In the genomic region with DNA sequence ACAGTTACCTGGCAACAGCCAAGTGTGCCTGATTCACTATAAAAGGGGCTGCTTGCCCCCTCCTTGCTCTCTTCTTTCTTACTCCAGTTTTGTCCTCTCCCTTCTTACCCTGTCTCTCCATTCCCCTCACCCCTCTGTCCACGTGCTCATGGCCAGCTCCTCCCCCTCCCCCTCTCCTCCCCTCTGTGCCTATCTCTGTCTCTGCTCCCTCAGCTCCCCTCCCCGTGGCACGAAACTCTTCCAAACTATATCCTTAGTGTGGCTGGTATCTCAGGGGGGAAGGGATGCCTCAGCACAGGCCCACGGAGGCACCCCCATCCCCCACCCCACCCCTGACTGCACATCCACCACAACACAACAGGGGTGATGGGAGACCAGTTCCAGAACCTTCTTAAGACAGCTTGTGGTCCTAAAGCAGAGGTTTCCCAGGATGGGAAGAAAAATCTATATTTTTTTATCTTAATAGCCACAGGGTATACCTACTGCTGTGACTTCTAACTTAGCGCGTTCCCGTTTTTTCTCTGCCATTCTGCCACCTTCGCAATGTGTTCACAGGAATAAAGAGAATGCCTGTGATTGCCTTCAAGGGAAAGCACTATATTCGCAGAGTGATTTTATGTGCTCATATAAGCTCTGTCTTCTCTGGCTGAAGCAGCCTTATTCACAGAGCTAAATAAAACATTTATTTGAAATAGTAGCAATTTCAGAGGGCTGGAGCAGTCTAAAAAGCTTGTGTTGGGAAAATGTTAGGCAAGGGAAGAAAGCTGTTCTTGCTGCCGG, we compare ENCODE assay signal across 11 mouse cellular contexts.
A peak's percentile ranks its signal among the peaks of the same experiment; 100 is the strongest.
DNase-seq lines count a peak whose midpoint lies in the region; ATAC-seq lines count a peak whose summit lies in the region.
"Had no signal": no experiment of that assay in that cellular context is flagged by ENCODE, and none has a peak within 500 bp of the region (broad histone marks: within the 10 kb centered on the region; RNA-seq: fewer than 3 reads in every experiment).

No protein-coding gene starts in this region.

- H3K36me3 ChIP-seq in forebrain, embryonic 14.5 days (ENCODE audit: control insufficient read depth, insufficient read depth, low read length): no peaks in the 10 kb centered on the region
- H3K36me3 ChIP-seq in limb, embryonic 10.5 days: no peaks in the 10 kb centered on the region
- H3K36me3 ChIP-seq in neural tube, embryonic 15.5 days: no peaks in the 10 kb centered on the region
- H3K36me3 ChIP-seq: lung, embryonic 15.5 days had no signal

- DNase-seq in left cerebral cortex, postnatal 14 days (ENCODE audit: low spot score in 2 of 2): peak; percentile 30 to 48
- DNase-seq in left cerebral cortex, adult 8-10 months (ENCODE audit: low spot score in 2 of 2): no peak
- peak; percentile 29 for DNase-seq in forebrain, embryonic 14.5 days (ENCODE audit: low spot score)
- DNase-seq in limb, embryonic 10.5 days (ENCODE audit: low spot score): no peak
- no peak for DNase-seq in adrenal gland, adult 8-10 months
- DNase-seq in retina, postnatal 1 day: no peak
- DNase-seq: kidney, adult 8-10 months had no signal

- intact Hi-C loops in left cerebral cortex, postnatal 14 days (cut with DNase I): loop anchor here (5.0 to 10.0 kb wide), 2 partner anchors 68 to 249 kb away; a partner anchor contains a TSS

- ATAC-seq in forebrain, embryonic 14.5 days: no peak; the same call in 1 of the 2 replicates
- peak; percentile 36 for ATAC-seq in neural tube, embryonic 15.5 days (ENCODE audit: low FRiP score)
- ATAC-seq: Patski had no signal

- peak overlapping the region; percentile 40 for H3K27ac ChIP-seq in forebrain, embryonic 14.5 days (ENCODE audit: low read depth, low read length)
- peak overlapping the region; percentile 94 for H3K27ac ChIP-seq in limb, embryonic 10.5 days
- peak overlapping the region; percentile 69 for H3K27ac ChIP-seq in neural tube, embryonic 15.5 days (replicated peaks)

- H3K4me1 ChIP-seq in forebrain, embryonic 14.5 days (ENCODE audit: control insufficient read depth, insufficient read depth, low read length): peaks cover 18% of the 10 kb centered on the region
- H3K4me1 ChIP-seq in limb, embryonic 10.5 days: peaks cover 54% of the 10 kb centered on the region
- peaks cover 46% of the 10 kb centered on the region for H3K4me1 ChIP-seq in neural tube, embryonic 15.5 days

- no peaks in the 10 kb centered on the region for H3K27me3 ChIP-seq in forebrain, embryonic 14.5 days (replicated peaks; ENCODE audit: control insufficient read depth, insufficient read depth, low read length)
- no peaks in the 10 kb centered on the region for H3K27me3 ChIP-seq in limb, embryonic 10.5 days (ENCODE audit: low read depth, poor library complexity, severe bottlenecking)
- no peaks in the 10 kb centered on the region for H3K27me3 ChIP-seq in neural tube, embryonic 15.5 days (replicated peaks)
- H3K27me3 ChIP-seq: lung, embryonic 15.5 days; Patski had no signal

- no peak overlapping the region for H3K4me2 ChIP-seq in forebrain, embryonic 14.5 days (ENCODE audit: low read length)
- peak overlapping the region; percentile 17; the same call in 1 of the 2 replicates for H3K4me2 ChIP-seq in neural tube, embryonic 15.5 days
- H3K4me2 ChIP-seq: lung, embryonic 15.5 days had no signal

- WGBS in forebrain, embryonic 14.5 days: 57% methylated on average over 10 of the region's 10 CpGs
- WGBS in limb, embryonic 10.5 days: 68% methylated on average over 10 of the region's 10 CpGs
- 35% methylated on average over 10 of the region's 10 CpGs for WGBS in neural tube, embryonic 15.5 days

- H3K4me3 ChIP-seq in forebrain, embryonic 14.5 days (ENCODE audit: low read depth, low read length): no peak overlapping the region
- H3K4me3 ChIP-seq in limb, embryonic 10.5 days: no peak overlapping the region
- no peak overlapping the region for H3K4me3 ChIP-seq in neural tube, embryonic 15.5 days (replicated peaks)
- H3K4me3 ChIP-seq: erythroblast, embryonic 14.5 days; lung, embryonic 15.5 days had no signal

- H3K9me3 ChIP-seq in forebrain, embryonic 14.5 days (replicated peaks; ENCODE audit: control insufficient read depth, low read length): no peaks in the 10 kb centered on the region
- no peaks in the 10 kb centered on the region for H3K9me3 ChIP-seq in limb, embryonic 10.5 days (replicated peaks)
- no peaks in the 10 kb centered on the region for H3K9me3 ChIP-seq in neural tube, embryonic 15.5 days (replicated peaks)
- H3K9me3 ChIP-seq: lung, embryonic 15.5 days had no signal

- no peak overlapping the region for H3K9ac ChIP-seq in forebrain, embryonic 14.5 days (ENCODE audit: low read length)
- H3K9ac ChIP-seq in neural tube, embryonic 15.5 days (replicated peaks): no peak overlapping the region
- H3K9ac ChIP-seq: lung, embryonic 15.5 days had no signal

Comparison
In these comparisons a context has a peak if more than half of its experiments do, and no peak if none do; other contexts are left out.
1. DNase-seq: peak in left cerebral cortex, postnatal 14 days (2 of 2) and forebrain, embryonic 14.5 days (single experiment); none in left cerebral cortex, adult 8-10 months (0 of 2), limb, embryonic 10.5 days (single experiment), adrenal gland, adult 8-10 months (single experiment) and retina, postnatal 1 day (single experiment).
2. H3K27ac ChIP-seq: peak in every context shown above with its lines; median percentile 94 in limb, embryonic 10.5 days; 69 in neural tube, embryonic 15.5 days; 40 in forebrain, embryonic 14.5 days.